Mouse (Mus musculus): ENCODE results near the gene Inpp5k.

DNA sequence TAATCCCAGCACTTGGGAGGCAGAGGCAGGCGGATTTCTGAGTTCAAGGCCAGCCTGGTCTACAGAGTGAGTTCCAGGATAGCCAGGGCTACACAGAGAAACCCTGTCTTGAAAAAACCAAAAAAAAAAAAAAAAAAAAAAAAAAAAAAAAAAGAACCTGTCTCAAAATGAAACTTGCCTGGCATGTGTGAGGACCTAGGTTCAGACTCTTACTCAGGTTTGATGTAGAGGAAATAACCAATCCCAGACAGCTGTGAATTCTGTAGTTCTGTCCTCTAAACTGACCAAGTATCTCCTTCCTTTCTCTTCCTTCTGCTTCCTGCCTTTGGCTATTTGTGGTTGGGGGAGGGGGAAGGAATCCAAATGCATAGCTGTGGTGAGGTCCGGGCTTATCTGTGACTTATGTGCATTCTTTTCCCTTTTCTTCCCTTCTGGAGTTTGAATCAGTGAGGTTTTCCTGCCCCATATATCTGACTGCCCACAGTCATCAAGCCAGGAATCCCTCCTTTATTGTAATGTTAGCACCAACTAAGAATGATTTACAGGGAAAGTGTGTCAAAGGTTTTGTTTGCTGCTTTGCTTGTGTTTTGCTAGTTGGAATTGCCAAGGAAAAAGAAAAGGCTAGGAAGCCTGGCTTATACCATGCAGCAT lies 56.7 kb downstream of the Inpp5k start:
- TF ChIP-seq POLR2A (IDR thresholded peaks at IDR 0.05; ENCODE audit: low read depth, low read length) (no peak), CTCF (IDR thresholded peaks at IDR 0.05; ENCODE audit: borderline replicate concordance, insufficient read depth, low read length) (no peak)
